Mouse (Mus musculus) kidney, adult 2 months (tissue): ENCODE data around the gene Kcnn1. TPM values are rescaled to one million over a fixed set of nuclear protein-coding genes. Genes with fewer than 3 reads are reported as not detected.

Experiments used
- DNase-seq: peaks from one replicate; pipeline ENCODE4 v3.0.0; 2021
- H3K27ac ChIP-seq: fragments of 200-500 bp; 2 replicates; pipeline ENCODE4 v1.5.1; 2012; ENCODE audit warnings: low read depth, low read length, control low read depth, inconsistent platforms; ENCODE audit not compliant: insufficient read depth
- H3K27me3 ChIP-seq: fragments of 200-500 bp; replicated peaks from 2 replicates; pipeline ENCODE4 v1.6.1; 2012; ENCODE audit warnings: mild to moderate bottlenecking, moderate library complexity, low read length, inconsistent platforms; ENCODE audit not compliant: control insufficient read depth, insufficient read depth
- H3K36me3 ChIP-seq: fragments of 200-500 bp; 2 replicates; pipeline ENCODE4 v1.6.1; 2012; ENCODE audit warnings: mild to moderate bottlenecking, moderate library complexity, low read length, inconsistent platforms; ENCODE audit not compliant: control insufficient read depth, insufficient read depth
- H3K4me1 ChIP-seq: fragments of 200-500 bp; 2 replicates; pipeline ENCODE4 v1.6.1; 2011; ENCODE audit warnings: low read length; ENCODE audit not compliant: control insufficient read depth, insufficient read depth
- H3K4me3 ChIP-seq: fragments of 200-500 bp; 2 replicates; pipeline ENCODE4 v1.5.1; 2011; ENCODE audit warnings: mild to moderate bottlenecking, low read depth, low read length, control low read depth; ENCODE audit not compliant: insufficient read depth
- CTCF ChIP-seq: fragments of 200-500 bp; conservative IDR thresholded peaks from 2 replicates; pipeline ENCODE4 v1.5.1; 2011; ENCODE audit warnings: low read depth, mild to moderate bottlenecking, control low read depth, low read length, moderate library complexity, mixed read lengths; ENCODE audit not compliant: insufficient read depth, insufficient read length
- POLR2A ChIP-seq: fragments of 200-500 bp; IDR thresholded peaks from one replicate; pipeline ENCODE4 v1.6.1; 2011; ENCODE audit warnings: low read depth, low read length, control low read depth
- WGBS: fragments of 180-500 bp; shearing (Covaris S2); methylation state at CpG from one replicate; pipeline ENCODE4 v1.1.7; 2018; 5-methylcytosine and 5-hydroxymethylcytosine counted together
- polyA plus RNA-seq: library from polyadenylated mRNA; depleted of rRNA; stranded (reverse); fragments of >200 nt; gene quantifications from 2 replicates; pipeline ENCODE4 v1.2.3, GENCODE M21; 2012

The Kcnn1 gene
- polyA plus RNA-seq, 1 experiment: 9.4 TPM

DNA sequence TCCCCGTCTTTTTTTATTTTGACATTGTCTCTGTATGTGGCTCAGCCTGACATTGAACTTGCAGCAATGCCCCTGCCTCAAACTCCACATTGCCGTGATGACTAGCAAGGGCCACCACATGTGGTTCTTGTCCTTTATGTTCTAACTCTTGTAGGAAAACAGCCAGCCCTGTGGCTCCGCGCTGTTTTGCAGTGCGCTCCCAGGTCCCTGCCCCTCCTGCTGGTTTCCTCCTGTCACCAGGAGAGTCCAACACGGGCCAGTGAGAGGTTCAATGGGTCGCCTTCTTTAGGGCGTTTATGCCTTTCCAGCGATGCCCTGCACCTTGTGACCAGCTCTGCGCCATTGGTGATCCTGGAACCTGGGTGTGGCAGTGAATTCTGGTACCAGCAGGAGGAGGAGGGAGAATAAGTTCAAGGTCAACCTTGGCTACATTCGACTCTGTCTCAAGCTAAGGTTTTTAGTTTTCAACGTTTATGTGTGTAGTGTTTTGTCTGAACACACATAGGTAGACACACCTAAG is 3.0 kb upstream of the Kcnn1 start:
- Histone ChIP-seq H3K36me3 (no peaks in the 10 kb centered on the region), H3K4me1 (peaks cover 10% of the 10 kb centered on the region), H3K4me3 (peak overlapping the region; percentile 6; the same call in 1 of the 2 replicates), H3K27ac (peak overlapping the region; percentile 5; the same call in 1 of the 2 replicates), H3K27me3 (peaks cover 3% of the 10 kb centered on the region; the same call in 1 of the 2 replicates)
- 4% methylated on average over 12 of the region's 12 CpGs for WGBS
- DNase-seq: no peak
- TF ChIP-seq POLR2A: no peak
- no peak for TF ChIP-seq CTCF

GRCm38 (mm10) chr8:70865350-70866000 is 2.4 kb upstream of the Kcnn1 start:
- Histone ChIP-seq H3K4me1 (peaks cover 10% of the 10 kb centered on the region), H3K27ac (peak overlapping the region; percentile 5; the same call in 1 of the 2 replicates), H3K4me3 (peak overlapping the region; percentile 55), H3K27me3 (peaks cover 3% of the 10 kb centered on the region; the same call in 1 of the 2 replicates), H3K36me3 (no peaks in the 10 kb centered on the region)
- peak; percentile 100 for DNase-seq
- TF ChIP-seq POLR2A (no peak), CTCF (no peak)
- under 1% methylated on average over 46 of the region's 46 CpGs for WGBS

GRCm38 (mm10) chr8:70864712-70865221 is 1.7 kb upstream of the Kcnn1 start:
- no peaks in the 10 kb centered on the region for H3K36me3 ChIP-seq
- peaks cover 10% of the 10 kb centered on the region for H3K4me1 ChIP-seq
- H3K4me3 ChIP-seq: peak overlapping the region; percentile 55
- no peak for DNase-seq
- 10% methylated on average over 24 of the region's 24 CpGs for WGBS
- no peak for TF ChIP-seq CTCF
- TF ChIP-seq POLR2A: no peak
- peaks cover 3% of the 10 kb centered on the region; the same call in 1 of the 2 replicates for H3K27me3 ChIP-seq
- H3K27ac ChIP-seq: no peak overlapping the region

GRCm38 (mm10) chr8:70863956-70864711 is 1.1 kb upstream of the Kcnn1 start:
- WGBS: 3% methylated on average over 45 of the region's 46 CpGs
- DNase-seq: peak; percentile 28
- Histone ChIP-seq H3K27me3 (peaks cover 3% of the 10 kb centered on the region; the same call in 1 of the 2 replicates), H3K4me1 (peaks cover 7% of the 10 kb centered on the region), H3K27ac (no peak overlapping the region), H3K4me3 (no peak overlapping the region), H3K36me3 (no peaks in the 10 kb centered on the region)
- TF ChIP-seq POLR2A: no peak
- TF ChIP-seq CTCF: no peak

DNA sequence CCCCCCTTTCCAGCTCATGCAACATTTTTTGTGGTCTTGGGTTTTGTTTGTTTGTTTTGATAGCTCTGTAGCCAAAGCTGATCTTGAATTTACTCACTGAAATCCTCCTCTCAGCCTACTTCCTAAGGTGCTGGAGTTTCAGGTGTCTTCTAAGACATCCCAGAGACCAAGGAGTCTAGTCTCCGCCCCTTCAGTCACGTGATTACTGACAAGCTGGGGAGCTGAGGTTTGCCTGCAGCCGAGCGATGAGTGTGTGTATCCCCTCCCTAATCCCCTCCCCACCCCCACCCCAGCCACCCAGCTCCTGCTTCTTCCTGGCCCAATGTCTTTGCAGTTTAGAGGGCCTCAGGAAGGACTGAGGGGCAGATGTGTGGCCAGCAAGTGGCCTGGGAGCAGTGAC is 5.5 kb downstream of the Kcnn1 start:
- Histone ChIP-seq H3K27me3 (peaks cover under 1% of the 10 kb centered on the region; the same call in 1 of the 2 replicates), H3K36me3 (no peaks in the 10 kb centered on the region), H3K27ac (no peak overlapping the region), H3K4me3 (no peak overlapping the region), H3K4me1 (no peaks in the 10 kb centered on the region; the same call in 1 of the 2 replicates)
- TF ChIP-seq POLR2A (no peak), CTCF (no peak)
- no peak for DNase-seq
- 54% methylated on average over 4 of the region's 4 CpGs for WGBS

DNA sequence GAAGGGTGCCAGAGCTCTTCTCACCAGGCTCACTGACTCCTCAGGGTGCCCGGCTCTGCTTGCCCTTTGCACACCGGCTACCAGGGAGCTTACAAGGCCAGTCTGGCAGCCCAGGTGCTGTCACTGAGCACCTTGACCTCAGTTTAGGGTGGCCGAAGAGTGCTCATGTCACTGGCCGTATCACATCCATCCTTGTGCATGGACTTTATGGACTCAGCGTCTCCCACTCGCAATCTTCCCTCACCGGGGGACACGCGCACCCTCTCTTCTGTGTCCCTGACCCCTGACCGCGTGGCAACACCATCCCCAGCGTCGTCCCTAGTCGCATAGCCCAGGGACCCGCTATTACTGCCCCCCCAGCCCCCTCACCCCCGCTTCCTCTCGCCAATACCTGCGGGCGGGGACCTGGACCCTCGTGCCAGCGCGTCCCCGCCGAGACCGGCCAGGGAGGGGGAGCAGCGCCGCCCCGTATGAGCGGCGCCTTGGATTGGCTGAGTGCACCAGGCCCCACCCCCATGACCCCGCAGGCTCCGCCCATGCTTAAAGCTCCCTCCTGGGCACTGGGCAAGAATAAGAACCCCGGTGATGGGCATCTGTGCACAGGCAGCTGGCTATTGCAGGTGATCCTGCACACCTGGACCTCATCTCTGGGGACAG is 6.4 kb downstream of the Kcnn1 start:
- 8% methylated on average over 33 of the region's 33 CpGs for WGBS

More for the DNA sequence above, 6.4 kb downstream of the Kcnn1 start:
- H3K4me1 ChIP-seq: no peaks in the 10 kb centered on the region; the same call in 1 of the 2 replicates
- TF ChIP-seq CTCF (no peak), POLR2A (no peak)
- peak overlapping the region; percentile 49 for H3K4me3 ChIP-seq
- no peaks in the 10 kb centered on the region for H3K27me3 ChIP-seq
- no peaks in the 10 kb centered on the region for H3K36me3 ChIP-seq
- peak; percentile 84 for DNase-seq
- H3K27ac ChIP-seq: no peak overlapping the region
